Mouse (Mus musculus) ES-Bruce4 (cell line): Measurements from ENCODE around the gene Zbtb2. TPM values are rescaled to one million over a fixed set of nuclear protein-coding genes. Genes with fewer than 3 reads are reported as not detected.
"Not testable (repeated sequence)": the region's sequence is repeated elsewhere in the genome, so short reads cannot be mapped to it uniquely, and the experiment has no call there.

Experiments used
- H3K27ac ChIP-seq: 2 replicates; pipeline ENCODE4 v1.5.1; 2012; ENCODE audit warnings: low read length, inconsistent platforms; ENCODE audit not compliant: insufficient read depth
- H3K27me3 ChIP-seq: 2 replicates; pipeline ENCODE4 v1.6.1; 2012; ENCODE audit warnings: mild to moderate bottlenecking, low read length, inconsistent platforms; ENCODE audit not compliant: control insufficient read depth, poor library complexity, insufficient read depth, severe bottlenecking
- H3K36me3 ChIP-seq: 2 replicates; pipeline ENCODE4 v1.6.1; 2012; ENCODE audit warnings: inconsistent platforms, mild to moderate bottlenecking, low read length, moderate library complexity; ENCODE audit not compliant: control insufficient read depth, poor library complexity, insufficient read depth, severe bottlenecking
- H3K4me1 ChIP-seq: one replicate; pipeline ENCODE4 v1.8.1; 2011; ENCODE audit warnings: low read length; ENCODE audit not compliant: control insufficient read depth, insufficient read depth
- H3K4me3 ChIP-seq: 2 replicates; pipeline ENCODE4 v1.5.1; 2011; ENCODE audit warnings: low read depth, mild to moderate bottlenecking, low read length
- H3K9ac ChIP-seq: 2 replicates; pipeline ENCODE4 v1.6.1; 2012; ENCODE audit warnings: low read depth, mild to moderate bottlenecking, inconsistent platforms; ENCODE audit not compliant: poor library complexity, severe bottlenecking
- H3K9me3 ChIP-seq: replicated peaks from 2 replicates; pipeline ENCODE4 v1.6.1; 2012; ENCODE audit warnings: mild to moderate bottlenecking, low read length, inconsistent platforms; ENCODE audit not compliant: control insufficient read depth, poor library complexity, insufficient read depth, severe bottlenecking
- CTCF ChIP-seq: IDR thresholded peaks from one replicate; pipeline ENCODE4 v1.8.1; 2011; ENCODE audit warnings: low read depth, low read length
- EP300 ChIP-seq: IDR thresholded peaks from 2 replicates; pipeline ENCODE4 v1.6.1; 2011; ENCODE audit warnings: low read depth, low read length; ENCODE audit not compliant: insufficient read depth
- POLR2A ChIP-seq: IDR thresholded peaks from one replicate; pipeline ENCODE4 v1.8.1; 2011; ENCODE audit warnings: low read length; ENCODE audit not compliant: insufficient read depth
- polyA plus RNA-seq: library from polyadenylated mRNA; stranded (reverse); fragments of >200 nt; gene quantifications from 2 replicates; pipeline ENCODE4 v1.2.4, GENCODE M21; 2011; ENCODE audit warnings: low read depth; ENCODE audit not compliant: missing spikeins, insufficient read depth, insufficient read length

Zbtb2 gene
- polyA plus RNA-seq, result 11.0 and 13.1 TPM in 2 replicates

- no peak for TF ChIP-seq POLR2A
- no peak for TF ChIP-seq EP300
- TF ChIP-seq CTCF, result no peak
- H3K9me3 ChIP-seq, result no peaks in the 10 kb centered on the region
- H3K4me1 ChIP-seq, result peaks cover 3% of the 10 kb centered on the region
- H3K4me3 ChIP-seq, result peak within 1 kb of the TSS; percentile 94
- H3K36me3 ChIP-seq, result peaks cover 5% of the 10 kb centered on the region; the same call in 1 of the 2 replicates
- H3K27ac ChIP-seq, result peak within 1 kb of the TSS; percentile 84
- H3K9ac ChIP-seq, result peak within 1 kb of the TSS; percentile 100
- H3K27me3 ChIP-seq, result no peaks in the 10 kb centered on the region
These were observed at the start of gene Zbtb2 for GRCm38 (mm10) chr10:4387701-4388383. Zbtb2 (minus strand) TSS chr10:4388108.

- no peaks in the 10 kb centered on the region for H3K27me3 ChIP-seq
- no peaks in the 10 kb centered on the region for H3K9me3 ChIP-seq
- peaks cover 26% of the 10 kb centered on the region for H3K36me3 ChIP-seq
- H3K4me1 ChIP-seq, result no peaks in the 10 kb centered on the region
- H3K27ac ChIP-seq, result no peak overlapping the region
- peak overlapping the region; percentile 46; the same call in 1 of the 2 replicates for H3K9ac ChIP-seq
- TF ChIP-seq POLR2A, result no peak
- no peak for TF ChIP-seq EP300
- TF ChIP-seq CTCF, result no peak
- no peak overlapping the region for H3K4me3 ChIP-seq
These were observed 47.5 kb upstream of the Zbtb2 start for GRCm38 (mm10) chr10:4435416-4435815.

DNA sequence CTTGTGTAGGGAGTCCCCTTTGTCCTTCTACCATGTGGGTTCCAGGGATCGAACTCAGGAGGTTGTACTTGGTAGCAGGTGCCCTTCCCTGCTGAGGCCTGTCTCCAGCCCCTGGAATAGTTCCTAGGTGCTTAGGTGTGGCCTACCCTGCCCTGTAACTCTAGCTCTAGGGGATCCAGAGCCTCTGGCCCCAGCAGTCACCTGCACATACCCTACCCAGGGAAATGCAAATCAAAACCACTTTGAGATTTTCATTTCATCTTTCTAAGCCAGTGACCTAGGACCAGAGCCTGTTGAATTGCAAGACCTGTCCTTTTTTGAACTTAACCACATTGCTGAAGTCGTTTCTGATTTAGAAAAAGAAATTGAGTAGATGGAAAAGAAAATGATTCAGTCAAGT is 46.0 kb upstream of the Zbtb2 start:
- Histone ChIP-seq H3K9ac (peak overlapping the region; percentile 81), H3K27ac (0 out of 2 replicates have a peak overlapping the region, but pooled peaks have one; percentile 21), H3K36me3 (peaks cover 16% of the 10 kb centered on the region), H3K4me3 (0 out of 2 replicates have a peak overlapping the region, but pooled peaks have one; percentile 20)
- H3K4me1 ChIP-seq, H3K9me3 ChIP-seq, H3K27me3 ChIP-seq: not testable (repeated sequence)

DNA sequence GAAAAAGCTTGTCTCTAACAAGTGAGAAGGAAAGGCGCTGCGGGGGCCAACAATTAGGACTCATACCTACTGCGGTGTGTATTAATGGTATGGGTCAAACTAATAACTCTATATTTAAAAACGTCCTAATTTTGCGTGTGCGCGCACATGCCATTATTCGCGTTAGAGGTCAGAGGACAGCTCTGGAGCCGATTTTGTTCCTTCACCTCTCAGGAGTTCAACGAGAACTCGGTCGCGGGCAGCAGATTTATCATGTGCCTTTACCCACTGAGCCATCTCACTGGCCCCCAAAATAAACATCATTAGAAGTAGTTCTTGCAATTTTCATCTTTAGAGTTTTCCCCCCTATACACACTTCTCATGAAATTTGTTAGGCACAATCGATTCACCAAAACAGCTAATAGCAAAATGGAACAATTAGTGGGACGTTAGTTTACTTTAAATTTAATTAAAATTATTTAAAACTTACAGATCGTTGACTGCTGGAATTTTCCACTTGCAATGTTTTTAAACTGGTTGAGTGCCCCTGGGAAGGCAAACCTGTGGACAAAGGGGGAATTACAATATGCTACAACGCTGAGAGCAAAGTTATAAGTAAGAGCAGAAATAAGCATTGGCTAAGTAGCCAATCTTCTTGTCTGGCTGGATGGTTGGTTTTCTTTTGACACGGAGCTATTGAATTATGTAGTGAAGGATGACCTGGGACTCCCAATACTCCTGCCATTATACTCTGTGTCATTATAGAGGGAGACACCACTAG is 45.3 kb upstream of the Zbtb2 start:
- H3K27me3 ChIP-seq, result no peaks in the 10 kb centered on the region
- H3K27ac ChIP-seq, result peak overlapping the region; percentile 63
- no peaks in the 10 kb centered on the region for H3K9me3 ChIP-seq
- no peaks in the 10 kb centered on the region for H3K4me1 ChIP-seq
- H3K4me3 ChIP-seq, result peak overlapping the region; percentile 76
- no peak for TF ChIP-seq CTCF
- no peak for TF ChIP-seq EP300
- no peak for TF ChIP-seq POLR2A
- H3K9ac ChIP-seq, result peak overlapping the region; percentile 81
- H3K36me3 ChIP-seq, result peaks cover 16% of the 10 kb centered on the region

- no peak for TF ChIP-seq CTCF
- 0 out of 2 replicates have a peak, but pooled peaks have one; percentile 27 for TF ChIP-seq EP300
- peak; percentile 77 for TF ChIP-seq POLR2A
These were observed 44.4 kb upstream of the Zbtb2 start, which contains the start of the genes Rmnd1 and Armt1 for GRCm38 (mm10) chr10:4432123-4432931. Rmnd1 (minus strand) TSS chr10:4432388. Armt1 (plus strand) TSS chr10:4432467.

More at GRCm38 (mm10) chr10:4432123-4432931, 44.4 kb upstream of the Zbtb2 start, which contains the start of the genes Rmnd1 and Armt1:
- peak within 1 kb of the TSS; percentile 95 for H3K4me3 ChIP-seq
- H3K4me1 ChIP-seq, result no peaks in the 10 kb centered on the region
- peak within 1 kb of the TSS; percentile 82 for H3K9ac ChIP-seq
- H3K9me3 ChIP-seq, result no peaks in the 10 kb centered on the region
- peak within 1 kb of the TSS; percentile 63 for H3K27ac ChIP-seq
- peaks cover 11% of the 10 kb centered on the region for H3K36me3 ChIP-seq
- H3K27me3 ChIP-seq, result no peaks in the 10 kb centered on the region
